Mouse (Mus musculus) A20 (cell line): ENCODE data around the gene Eps15l1.
A peak's percentile ranks its signal among the peaks of the same experiment; 100 is the strongest.

Experiments used
- DNase-seq: peaks from one replicate; pipeline ENCODE4 v3.0.0-alpha.2; 2011; ENCODE audit warnings: low read depth, low spot score

Gene Eps15l1

DNA sequence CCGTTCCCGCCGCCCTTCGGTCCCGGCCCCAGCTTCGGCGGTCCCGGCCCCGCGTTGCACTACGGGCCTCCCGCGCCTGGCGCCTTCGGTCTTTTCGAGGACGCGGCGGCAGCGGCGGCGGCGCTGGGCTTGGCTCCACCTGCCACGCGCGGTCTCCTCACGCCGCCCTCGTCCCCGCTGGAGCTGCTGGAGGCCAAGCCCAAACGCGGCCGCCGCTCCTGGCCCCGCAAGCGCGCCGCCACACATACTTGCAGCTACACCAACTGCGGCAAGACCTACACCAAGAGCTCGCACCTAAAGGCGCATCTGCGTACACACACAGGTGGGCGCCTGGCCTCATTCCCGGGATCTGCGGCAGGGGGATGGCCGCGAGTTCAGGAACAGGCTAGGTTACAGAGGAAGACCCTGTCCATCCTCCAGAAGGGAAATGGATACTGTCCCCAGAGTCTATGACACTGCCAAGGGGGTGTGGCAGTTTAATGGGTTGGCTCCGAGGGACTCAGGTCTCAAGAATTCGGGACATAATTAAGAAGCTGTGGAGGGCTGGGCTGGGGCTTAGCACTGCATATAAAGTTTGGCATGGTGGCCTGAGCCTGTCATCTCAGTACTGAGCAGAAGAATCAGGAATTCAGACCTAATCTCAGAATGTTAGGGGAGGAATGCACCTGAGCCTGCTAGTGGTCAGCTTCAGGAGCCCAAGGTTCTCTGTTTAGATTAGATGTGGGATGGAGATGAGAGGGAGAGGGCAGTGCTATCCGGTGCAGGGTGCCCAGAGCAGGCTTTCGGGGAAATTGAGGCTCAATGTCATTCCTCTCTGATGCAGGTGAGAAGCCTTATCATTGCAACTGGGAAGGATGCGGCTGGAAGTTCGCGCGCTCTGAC, 101.1 kb downstream of the Eps15l1 start:
- DNase-seq = no peak

DNA sequence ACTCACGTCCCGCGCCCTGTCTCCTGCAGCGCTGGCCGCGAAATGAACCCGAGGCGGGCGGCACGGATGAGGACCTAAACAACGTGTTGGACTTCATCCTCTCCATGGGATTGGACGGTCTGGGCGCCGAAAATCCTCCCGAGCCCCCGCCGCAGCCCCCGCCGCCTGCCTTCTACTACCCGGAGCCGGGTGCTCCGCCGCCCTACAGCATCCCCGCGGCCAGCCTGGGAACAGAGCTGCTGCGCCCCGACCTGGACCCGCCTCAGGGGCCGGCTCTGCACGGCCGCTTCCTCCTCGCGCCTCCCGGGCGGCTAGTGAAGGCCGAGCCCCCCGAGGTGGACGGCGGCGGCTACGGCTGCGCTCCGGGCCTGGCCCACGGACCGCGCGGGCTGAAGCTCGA, 101.9 kb downstream of the Eps15l1 start:
- DNase-seq = no peak

DNA sequence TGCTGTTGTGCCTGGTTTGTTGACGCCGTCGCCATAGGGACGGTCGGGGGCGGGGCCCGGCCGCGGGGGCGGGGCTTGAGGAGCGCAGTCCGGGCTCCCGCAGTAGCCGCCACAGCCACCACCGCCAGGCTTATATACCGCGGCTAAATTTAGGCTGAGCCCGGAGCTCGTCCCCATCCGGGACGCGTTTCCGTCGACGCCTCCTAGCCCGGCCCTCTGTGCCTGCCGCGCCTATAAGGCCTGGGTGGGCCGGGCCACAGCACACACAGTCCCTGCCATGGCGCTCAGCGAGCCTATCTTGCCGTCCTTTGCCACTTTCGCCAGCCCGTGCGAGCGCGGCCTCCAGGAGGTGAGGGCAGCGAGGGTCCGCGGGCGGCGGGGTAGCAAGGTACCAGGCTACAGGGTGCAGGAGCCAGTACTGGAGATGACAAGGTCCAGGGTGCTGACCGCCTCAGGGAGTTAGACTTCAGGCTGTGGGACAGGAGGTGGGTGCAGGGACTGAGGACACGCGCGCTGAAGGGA, 102.4 kb downstream of the Eps15l1 start, which contains the start of gene Klf2:
Gene Klf2 (plus strand): TSS at position 233 of the 522 bp plus-strand sequence.
- peak; percentile 93 for DNase-seq

DNA sequence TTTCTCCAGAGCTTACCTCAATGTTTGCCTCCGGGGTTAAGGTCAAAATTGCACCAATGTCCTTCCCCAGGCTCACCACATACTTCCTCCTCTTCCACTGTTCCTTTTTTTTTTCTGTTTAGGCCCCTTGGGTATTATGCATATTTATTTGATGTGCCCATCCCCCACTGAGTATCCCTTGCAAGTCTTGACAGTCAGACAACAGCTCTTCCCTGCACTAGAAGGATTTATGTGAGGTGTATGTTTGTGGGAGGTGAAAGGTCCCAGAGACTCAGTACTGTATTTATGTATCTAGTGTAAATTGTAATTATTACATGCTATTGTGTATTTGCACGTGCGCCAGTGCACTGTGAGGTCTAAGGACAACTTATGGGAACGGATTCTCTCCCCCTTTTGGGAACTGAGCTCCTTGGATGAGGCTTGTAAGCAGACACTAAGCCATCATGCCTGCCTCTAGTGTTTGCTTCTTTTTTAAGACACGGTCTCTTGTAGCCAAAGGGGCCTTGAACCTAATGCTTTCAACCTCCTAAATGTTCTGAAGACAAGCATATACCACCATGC, 103.4 kb downstream of the Eps15l1 start:
- no peak for DNase-seq

DNA sequence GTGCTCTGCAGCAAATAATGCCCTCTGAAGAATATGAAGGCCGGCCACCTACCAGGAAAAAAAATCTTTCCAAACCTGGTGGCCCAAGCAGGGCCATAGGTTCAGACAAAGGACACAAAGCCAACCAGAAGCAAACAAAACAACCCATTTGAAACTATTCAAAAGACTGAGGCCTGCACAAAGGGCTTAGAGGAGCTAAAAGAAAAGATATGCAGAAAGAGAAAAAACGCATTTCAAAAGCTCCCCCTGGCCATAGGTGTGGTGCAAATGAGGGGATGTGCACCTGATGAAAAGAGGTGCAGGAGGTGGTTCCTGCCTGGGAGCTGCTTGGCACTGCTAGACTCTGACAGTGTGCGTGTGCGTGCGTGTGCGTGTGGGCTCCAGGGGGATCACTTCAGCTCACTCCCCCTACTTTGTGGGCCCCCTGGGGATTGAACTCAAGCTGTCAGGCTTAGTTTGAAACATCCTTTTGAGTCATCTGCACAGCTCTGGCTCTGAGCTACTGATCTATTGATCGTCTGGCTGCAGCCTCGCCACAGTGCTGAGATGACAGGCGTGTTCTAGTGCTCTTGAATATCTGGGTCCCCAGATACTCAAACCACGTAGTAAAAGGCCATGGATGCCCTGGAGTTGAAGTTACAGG, 105.1 kb downstream of the Eps15l1 start:
- DNase-seq = no peak

DNA sequence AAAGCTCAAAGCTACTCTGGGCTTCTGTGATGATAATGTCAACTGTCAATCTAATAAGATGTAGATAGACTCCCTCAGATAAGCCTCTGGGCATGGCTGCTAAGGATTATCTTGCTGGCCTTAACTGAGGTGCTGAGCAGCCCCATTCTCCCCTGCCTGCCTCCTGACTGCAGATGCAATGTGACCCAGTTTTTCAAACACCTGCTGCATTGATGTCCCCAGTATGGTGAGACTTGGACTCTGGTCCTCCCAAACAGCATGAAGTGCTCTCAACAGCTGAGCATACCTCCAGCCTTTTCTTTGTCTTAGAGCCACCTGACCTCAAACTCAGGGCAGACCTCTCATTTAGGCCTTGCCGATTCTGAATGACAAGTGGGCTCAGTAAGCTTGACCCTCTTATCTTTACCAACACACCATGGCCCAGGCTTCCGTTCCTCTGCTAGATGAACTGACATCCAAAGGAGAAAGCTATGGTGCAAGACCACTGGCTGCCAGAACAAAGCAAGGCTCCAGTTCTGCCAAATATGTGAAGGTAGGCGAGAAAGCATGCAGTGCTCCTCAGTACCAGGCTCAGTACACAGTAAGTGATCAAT, 108.2 kb downstream of the Eps15l1 start:
- DNase-seq = no peak

DNA sequence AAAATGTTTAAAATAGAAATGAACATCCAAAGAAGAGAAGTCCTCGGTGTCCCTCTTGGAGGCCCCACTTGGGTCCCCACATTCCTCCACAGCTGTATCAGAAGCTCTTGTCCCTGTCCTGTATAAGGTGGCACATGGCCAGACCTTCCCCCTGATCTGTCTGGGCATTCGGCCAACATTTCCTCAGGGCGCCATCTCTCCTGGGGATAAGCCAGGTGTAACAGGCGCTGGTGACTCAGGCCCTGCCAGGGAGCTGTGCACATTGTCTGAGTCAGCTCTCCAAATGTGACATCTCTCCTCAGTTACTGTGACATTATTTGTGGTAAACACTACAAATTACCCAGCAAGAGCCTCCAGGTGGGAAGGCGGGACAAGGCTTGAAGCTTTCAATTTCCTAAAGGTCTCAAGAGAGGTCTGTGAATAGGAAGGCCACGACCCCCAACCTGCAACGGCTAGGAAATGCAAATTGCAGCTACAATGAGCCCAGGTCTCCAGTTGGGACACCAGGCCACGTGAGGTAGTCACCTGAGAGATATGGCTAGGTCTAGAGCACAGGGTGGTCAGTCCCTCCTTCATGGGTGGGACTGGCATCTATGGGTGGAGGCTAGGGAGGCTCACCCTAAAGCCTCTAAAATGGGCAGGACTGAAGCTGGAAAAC, 110.3 kb downstream of the Eps15l1 start:
- DNase-seq = no peak

DNA sequence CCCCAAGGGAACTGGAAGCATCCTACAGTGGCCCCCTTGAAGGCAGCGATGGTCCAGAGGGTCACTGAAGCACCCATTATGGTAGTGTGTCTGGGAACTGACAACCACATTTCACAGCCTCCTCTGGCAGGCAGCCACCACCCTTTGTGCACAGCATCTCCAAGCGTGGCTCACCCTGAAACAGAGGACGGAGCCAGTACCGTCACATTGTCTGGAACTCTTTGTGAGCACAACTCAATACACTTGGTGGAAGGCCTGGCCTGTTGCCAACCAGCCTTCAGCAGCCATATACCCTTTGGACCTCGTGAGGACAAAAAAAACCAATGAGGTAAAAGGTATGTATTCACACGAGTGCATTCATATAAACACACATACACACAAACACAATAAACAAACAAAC, 113.0 kb downstream of the Eps15l1 start:
- DNase-seq = no peak

DNA sequence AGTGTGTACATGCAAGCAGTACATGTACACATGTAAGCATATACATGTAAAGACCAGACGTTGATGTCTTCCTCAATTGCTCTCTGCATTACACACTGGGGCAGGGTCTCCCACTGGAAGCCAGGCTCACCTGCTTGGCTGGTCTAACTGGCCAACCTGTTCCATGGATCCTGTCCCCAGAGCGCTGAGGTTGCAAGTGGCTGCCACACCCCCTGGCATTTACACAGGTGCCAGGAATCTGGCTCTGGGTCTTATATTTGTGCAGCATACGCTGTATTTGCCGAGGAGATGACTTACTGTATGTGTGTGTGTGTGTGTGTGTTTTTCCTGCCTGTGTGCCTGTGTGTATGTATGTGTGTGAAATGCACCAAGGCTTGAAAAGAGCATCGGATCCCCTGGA, 114.3 kb downstream of the Eps15l1 start:
- no peak for DNase-seq

DNA sequence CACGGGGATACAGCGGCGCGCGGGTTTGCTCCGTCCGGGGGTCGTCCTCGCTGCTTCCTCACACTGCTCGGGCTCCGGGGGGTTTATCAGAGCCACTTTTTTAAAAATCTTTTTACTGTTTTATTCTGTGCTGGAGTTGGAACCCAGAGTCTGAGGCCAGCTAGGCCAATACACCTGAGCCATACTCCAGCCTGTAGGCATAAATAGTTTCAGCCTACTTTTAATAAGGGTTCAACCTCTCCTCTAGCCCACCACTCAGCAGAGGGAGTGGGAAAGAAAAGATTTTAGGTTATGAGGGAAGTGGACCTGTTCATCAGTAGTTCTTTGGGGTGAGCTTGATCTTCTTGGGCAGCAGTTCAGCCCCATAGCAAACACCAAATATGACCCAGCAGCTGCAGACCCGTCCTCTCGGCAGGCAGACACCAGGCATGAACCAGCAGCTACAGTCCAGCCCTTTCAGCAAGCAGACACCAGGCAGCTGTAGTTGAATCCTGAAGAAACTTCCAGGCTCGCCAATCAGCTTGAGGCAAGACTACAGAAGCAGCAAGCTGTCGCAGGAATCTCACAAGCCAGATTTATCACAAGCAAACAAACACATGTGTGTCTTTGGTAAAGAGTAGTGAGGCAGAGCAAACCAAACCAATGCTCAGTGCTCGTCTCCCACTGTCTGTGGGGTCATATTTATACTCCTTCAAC, 115.9 kb downstream of the Eps15l1 start, which contains the start of gene Gm10282:
Gene Gm10282 (minus strand): TSS at position 51 of the 696 bp plus-strand sequence.
- DNase-seq = no peak

DNA sequence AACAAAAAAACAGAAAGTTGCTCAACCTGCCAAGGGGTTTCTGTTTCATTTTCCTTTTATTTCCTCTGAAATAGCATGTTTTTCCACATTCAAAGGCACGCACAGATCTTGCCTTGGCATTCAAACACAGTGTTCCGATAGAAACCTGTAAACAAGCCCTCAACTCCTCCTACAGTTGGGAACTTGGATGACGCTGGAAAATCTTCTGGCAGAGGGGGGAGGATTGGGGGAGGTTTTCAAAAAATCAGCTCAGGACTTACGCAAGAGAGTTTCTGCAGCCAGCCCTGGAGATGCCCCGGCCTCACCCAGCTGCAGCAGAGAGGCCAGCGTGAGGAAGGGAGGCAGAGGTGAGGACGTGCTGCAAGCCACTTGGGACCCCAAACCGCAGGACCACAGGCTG, 117.6 kb downstream of the Eps15l1 start:
- no peak for DNase-seq

DNA sequence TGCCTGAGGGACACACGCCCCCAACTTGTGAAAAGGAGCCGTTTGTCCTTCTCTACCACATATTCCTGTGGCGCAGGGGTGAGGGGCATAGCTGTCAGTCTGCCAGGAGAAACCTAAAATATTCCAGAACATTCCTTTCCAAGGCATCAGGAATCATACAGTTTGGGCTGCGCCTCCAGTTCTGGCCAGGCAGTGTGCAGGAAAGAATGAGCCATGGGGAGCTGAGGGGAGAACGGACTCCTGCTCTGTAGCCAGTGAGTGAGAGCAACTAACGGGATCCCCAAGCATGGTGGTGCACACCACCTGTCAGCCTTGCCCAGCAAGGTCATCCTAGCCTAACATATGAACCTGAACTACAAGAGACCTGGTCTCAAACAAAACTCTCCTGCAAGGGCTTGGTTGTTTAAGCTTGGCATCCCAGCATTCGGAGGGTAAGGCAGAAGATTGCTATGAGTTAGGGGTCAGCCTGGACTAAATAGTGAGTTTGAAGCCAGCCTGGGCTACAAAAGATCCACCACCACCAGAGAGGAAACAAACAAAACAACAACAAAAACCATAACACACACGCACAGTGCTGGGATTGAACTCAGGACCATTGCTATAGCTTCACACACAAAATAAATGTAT, 118.2 kb downstream of the Eps15l1 start:
- DNase-seq = no peak

DNA sequence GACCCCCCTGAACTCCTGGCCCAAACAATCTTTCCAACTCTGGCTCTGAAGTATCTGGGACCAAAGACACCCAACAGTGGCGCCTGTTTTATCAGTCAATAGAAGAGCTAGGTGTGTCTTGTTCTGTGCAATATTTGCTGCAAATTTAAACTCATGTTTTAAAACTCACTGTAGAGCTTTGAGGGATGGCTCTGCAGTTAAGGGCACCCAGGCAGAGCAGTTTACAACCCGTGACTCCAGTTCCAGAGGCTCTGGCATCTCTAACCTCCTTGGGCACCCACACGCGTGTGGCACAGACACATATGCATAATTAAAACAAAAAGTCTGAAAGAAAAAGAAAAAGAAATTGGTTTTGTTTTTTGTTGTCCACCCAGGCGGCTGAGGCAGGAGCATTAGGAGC, 119.8 kb downstream of the Eps15l1 start:
- no peak for DNase-seq

DNA sequence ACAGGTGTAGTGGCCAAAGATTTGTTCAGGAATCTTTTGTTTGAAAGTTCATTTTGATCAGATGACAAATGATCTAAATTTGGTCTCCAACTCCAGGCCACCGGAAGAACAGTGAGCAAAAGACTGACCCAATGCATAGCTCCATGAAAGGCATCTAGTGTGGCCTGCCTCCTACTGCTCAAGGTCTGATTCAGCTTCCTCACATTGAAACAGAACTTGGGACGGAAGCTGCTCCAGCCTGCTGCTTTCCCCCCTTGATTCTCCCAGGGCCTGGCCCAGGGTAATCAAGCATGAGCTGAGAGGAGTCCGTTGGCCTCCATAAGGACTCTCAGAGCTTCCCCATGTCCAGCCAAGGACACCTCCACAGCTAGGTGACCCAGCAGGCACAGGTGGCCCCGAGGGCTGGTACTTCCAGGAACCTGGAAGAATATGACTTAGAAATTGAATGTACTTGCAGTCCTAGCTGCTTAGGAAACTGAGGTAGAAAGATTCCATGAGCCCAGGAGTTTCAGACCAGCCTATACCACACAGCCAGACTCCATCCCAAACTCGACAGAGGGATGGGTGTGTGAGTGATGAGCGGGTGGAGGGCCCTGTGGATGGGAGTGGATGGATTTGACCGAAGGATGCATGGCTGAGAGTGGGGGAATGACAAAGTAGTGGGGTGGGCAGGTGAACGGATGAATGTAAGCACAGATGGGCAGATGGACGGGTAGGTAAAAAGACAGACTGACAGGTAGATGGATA, 120.4 kb downstream of the Eps15l1 start:
- DNase-seq = no peak

DNA sequence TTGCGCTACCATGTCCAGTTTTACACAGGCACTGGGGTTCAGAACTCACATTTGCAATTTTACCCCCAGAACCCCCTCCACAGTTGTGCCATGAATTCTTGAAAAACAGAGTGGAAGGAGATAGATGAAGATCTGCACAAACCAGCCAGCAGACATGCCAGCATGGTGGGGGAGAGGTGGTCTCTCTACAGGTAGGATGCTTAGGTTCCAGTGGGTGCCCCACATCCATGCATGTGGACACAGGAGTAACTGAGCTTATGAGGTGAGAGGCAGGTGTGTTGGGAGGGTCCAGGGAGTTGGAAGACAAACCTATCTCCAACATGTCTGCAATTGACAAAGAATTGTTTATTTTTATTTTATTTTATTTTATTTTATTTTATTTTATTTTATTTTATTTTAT, 122.3 kb downstream of the Eps15l1 start:
- no peak for DNase-seq

DNA sequence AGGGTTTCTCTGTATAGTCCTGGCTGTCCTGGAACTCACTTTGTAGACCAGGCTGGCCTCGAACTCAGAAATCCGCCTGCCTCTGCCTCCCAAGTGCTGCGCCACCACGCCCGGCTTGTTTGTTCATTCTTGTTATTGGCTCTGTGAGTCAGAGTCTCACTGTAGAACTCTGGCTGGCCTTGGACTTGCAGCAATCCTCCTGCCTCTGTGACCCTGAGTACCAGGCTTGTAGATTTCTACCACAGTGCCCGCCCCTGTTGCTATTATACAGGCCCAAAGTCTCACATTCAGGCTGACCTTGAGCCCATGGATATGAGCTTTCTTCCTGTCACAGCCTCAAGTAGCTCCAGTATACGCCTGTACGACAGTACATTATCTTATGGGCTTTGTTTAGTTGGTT, 124.7 kb downstream of the Eps15l1 start:
- DNase-seq = no peak

DNA sequence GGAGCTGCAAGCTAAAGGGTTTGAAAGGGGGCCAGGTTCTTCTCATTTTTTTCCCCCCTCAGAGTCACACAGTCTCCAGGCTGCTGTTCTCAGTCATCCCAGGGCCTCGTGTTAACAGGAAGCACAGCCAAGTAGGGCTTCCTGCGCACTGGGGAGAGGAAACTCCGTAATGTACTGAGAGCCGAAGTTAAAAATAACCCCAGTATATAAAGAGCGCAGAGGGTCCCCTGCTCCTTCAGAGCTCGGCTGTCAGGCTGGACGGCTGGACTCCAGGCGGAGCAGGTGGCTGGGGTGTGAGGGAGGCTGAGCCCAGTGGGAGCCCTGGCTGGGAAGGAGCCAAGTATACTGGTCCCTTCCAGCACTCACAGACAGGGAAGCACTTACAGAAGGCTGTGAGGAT, 125.6 kb downstream of the Eps15l1 start:
- no peak for DNase-seq

DNA sequence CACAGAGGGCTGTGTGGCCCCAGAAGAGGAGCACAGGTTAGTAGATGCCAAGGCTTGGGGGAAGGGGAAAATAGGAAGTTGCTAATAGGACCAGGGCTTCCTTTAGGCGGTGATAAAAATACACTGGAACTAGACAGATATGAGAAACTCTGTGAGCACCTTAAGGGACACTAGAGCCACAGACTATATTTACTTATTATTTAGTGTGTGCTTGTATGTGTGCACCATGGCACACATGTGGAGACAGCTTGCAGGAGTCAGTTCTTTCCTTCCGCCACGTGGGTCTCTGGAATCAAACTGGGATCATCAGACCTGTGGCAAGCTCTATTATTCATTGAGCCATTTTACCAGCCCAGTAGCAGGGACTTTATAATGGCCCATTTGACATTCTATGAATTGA, 126.1 kb downstream of the Eps15l1 start:
- DNase-seq = no peak

DNA sequence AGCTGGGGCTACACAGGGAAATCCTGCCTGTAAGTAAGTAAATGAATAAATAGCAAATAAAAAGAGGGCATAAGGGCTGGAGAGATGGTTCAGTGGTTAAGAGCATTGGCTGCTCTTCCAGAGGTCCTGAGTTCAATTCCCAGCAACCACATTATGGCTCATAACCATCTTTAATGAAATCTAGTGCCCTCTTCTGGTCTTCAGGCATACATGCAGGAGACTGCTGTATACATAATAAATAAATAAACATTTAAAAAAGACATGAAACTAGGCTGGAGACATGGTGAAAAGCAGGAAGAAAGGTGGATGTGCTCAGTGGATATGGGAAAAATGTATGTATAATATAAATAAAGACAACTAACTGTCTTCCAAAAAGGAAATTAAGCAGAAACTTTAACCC, 128.0 kb downstream of the Eps15l1 start:
- no peak for DNase-seq

DNA sequence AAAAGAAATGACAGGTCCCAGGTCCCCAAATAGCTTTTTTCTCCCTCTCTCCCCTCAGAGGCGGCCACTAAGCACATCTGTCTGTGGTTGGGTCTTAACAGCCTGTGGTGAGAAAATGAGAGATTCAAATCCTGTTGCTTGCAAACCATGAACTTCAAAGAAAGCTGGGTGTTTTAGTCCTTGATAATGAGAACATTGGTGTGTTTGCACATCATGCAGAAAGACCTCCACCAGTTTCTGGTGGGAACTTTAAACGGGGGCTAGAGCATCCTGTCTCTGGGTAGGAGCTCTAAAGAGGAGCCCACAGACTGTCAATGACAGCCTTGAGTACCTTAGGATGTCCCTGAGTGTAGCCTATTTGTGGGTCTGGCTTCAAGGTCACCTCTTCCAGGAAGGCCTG, 130.2 kb downstream of the Eps15l1 start:
- DNase-seq = no peak
